ENCODE assay signal across 15 mouse cellular contexts in the genomic region with DNA sequence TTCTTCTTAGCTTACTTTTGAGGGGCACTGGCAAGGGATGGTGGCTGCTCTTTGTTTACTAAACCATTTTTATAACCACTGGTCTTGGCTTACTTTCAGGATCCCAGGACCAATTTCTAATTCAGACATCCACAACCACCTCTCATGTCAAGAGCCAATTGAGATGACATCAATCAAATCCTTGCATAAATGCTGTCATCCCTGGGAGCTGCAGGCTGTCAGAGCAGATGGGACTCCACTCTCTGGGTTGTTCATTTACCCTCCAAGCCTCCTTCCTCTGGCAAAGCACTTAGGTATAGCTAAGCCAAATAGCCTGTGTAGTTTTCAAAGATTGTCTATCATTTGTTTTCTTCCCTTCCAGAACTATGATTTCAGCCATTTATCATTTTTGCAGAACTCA.
DNase-seq lines count a peak whose midpoint lies in the region; ATAC-seq and TF ChIP-seq lines count a peak whose summit lies in the region.
"Had no signal": no experiment of that assay in that cellular context is flagged by ENCODE, and none has a peak within 500 bp of the region (broad histone marks: within the 10 kb centered on the region; RNA-seq: fewer than 3 reads in every experiment).

No protein-coding gene starts in this region.

- no peak overlapping the region for H3K4me2 ChIP-seq in heart, embryonic 11.5 days
- H3K4me2 ChIP-seq in midbrain, embryonic 15.5 days = no peak overlapping the region
- H3K4me2 ChIP-seq in midbrain, embryonic 16.5 days (ENCODE audit: low read length) = no peak overlapping the region
- no peak overlapping the region for H3K4me2 ChIP-seq in forebrain, postnatal 0 days (ENCODE audit: low read depth)
- H3K4me2 ChIP-seq: liver, embryonic 15.5 days had no signal

- H3K36me3 ChIP-seq in heart, embryonic 11.5 days (ENCODE audit: control insufficient read depth, insufficient read depth, low read length) = no peaks in the 10 kb centered on the region
- no peaks in the 10 kb centered on the region for H3K36me3 ChIP-seq in midbrain, embryonic 15.5 days (replicated peaks)
- H3K36me3 ChIP-seq in midbrain, embryonic 16.5 days (ENCODE audit: control insufficient read depth, insufficient read depth, low read length) = no peaks in the 10 kb centered on the region
- no peaks in the 10 kb centered on the region for H3K36me3 ChIP-seq in forebrain, postnatal 0 days (ENCODE audit: insufficient read depth)
- H3K36me3 ChIP-seq: liver, embryonic 15.5 days had no signal

- no peak overlapping the region for H3K4me3 ChIP-seq in heart, embryonic 11.5 days (ENCODE audit: low read depth, low read length)
- no peak overlapping the region for H3K4me3 ChIP-seq in midbrain, embryonic 15.5 days
- no peak overlapping the region for H3K4me3 ChIP-seq in midbrain, embryonic 16.5 days (ENCODE audit: low read depth, low read length)
- H3K4me3 ChIP-seq in forebrain, postnatal 0 days (ENCODE audit: low read depth, low read length) = no peak overlapping the region
- H3K4me3 ChIP-seq: heart, adult 2 months; liver, embryonic 15.5 days had no signal

- no peaks in the 10 kb centered on the region for H3K9me3 ChIP-seq in heart, embryonic 11.5 days (replicated peaks; ENCODE audit: control insufficient read depth, low read length)
- H3K9me3 ChIP-seq in midbrain, embryonic 15.5 days = peaks cover 2% of the 10 kb centered on the region; the same call in 1 of the 2 replicates
- H3K9me3 ChIP-seq in midbrain, embryonic 16.5 days (replicated peaks; ENCODE audit: control insufficient read depth, low read length, poor library complexity, severe bottlenecking) = no peaks in the 10 kb centered on the region
- peaks cover 4% of the 10 kb centered on the region; the same call in 1 of the 2 replicates for H3K9me3 ChIP-seq in forebrain, postnatal 0 days (ENCODE audit: low read length)
- H3K9me3 ChIP-seq: liver, embryonic 15.5 days had no signal

- H3K27me3 ChIP-seq in heart, embryonic 11.5 days (ENCODE audit: control insufficient read depth, insufficient read depth, low read length) = no peaks in the 10 kb centered on the region
- no peaks in the 10 kb centered on the region for H3K27me3 ChIP-seq in midbrain, embryonic 15.5 days (replicated peaks)
- H3K27me3 ChIP-seq in midbrain, embryonic 16.5 days (ENCODE audit: control insufficient read depth, insufficient read depth, low read depth, low read length) = no peaks in the 10 kb centered on the region
- H3K27me3 ChIP-seq in forebrain, postnatal 0 days (ENCODE audit: insufficient read depth, low read length) = no peaks in the 10 kb centered on the region
- H3K27me3 ChIP-seq: liver, embryonic 15.5 days had no signal

- TF ChIP-seq CTCF in forebrain, postnatal 0 days (IDR thresholded peaks at IDR 0.05; ENCODE audit: low read depth) = no peak

- no peak for ATAC-seq in heart, embryonic 11.5 days (replicated peaks; ENCODE audit: insufficient number of reproducible peaks, low FRiP score, low TSS enrichment)
- ATAC-seq in midbrain, embryonic 15.5 days (replicated peaks) = 0 out of 2 replicates have a peak, but pooled peaks have one; percentile 30
- ATAC-seq in midbrain, embryonic 16.5 days = no peak
- ATAC-seq in forebrain, postnatal 0 days = peak; percentile 84
- ATAC-seq: lung, postnatal 0 days had no signal

- no peak overlapping the region for H3K9ac ChIP-seq in heart, embryonic 11.5 days (ENCODE audit: low read depth, low read length)
- no peak overlapping the region for H3K9ac ChIP-seq in midbrain, embryonic 15.5 days
- H3K9ac ChIP-seq in midbrain, embryonic 16.5 days (ENCODE audit: low read depth, low read length) = no peak overlapping the region
- H3K9ac ChIP-seq in forebrain, postnatal 0 days = no peak overlapping the region
- H3K9ac ChIP-seq: liver, embryonic 15.5 days had no signal

- no peak overlapping the region for H3K27ac ChIP-seq in heart, embryonic 11.5 days (ENCODE audit: low read depth, low read length)
- H3K27ac ChIP-seq in midbrain, embryonic 15.5 days = no peak overlapping the region
- H3K27ac ChIP-seq in midbrain, embryonic 16.5 days (ENCODE audit: low read length) = no peak overlapping the region
- H3K27ac ChIP-seq in forebrain, postnatal 0 days (ENCODE audit: low read depth, low read length) = no peak overlapping the region
- H3K27ac ChIP-seq: heart, adult 2 months; liver, embryonic 15.5 days had no signal

- DNase-seq in heart, adult 11 months = peak; percentile 81
- DNase-seq in forebrain, postnatal 0 days = peak; percentile 19
- DNase-seq in layer of hippocampus, postnatal 36 days = peak; percentile 2 to 6
- no peak for DNase-seq in kidney, postnatal 36 days
- DNase-seq: adrenal gland, postnatal 10 days; cerebellum, postnatal 25 days; heart, adult 2 months; kidney, adult 2 months; kidney, postnatal 25 days; right cerebral cortex, adult 18-20 months had no signal

- no peaks in the 10 kb centered on the region for H3K4me1 ChIP-seq in heart, embryonic 11.5 days (ENCODE audit: control insufficient read depth, insufficient read depth, low read length)
- no peaks in the 10 kb centered on the region for H3K4me1 ChIP-seq in midbrain, embryonic 15.5 days
- H3K4me1 ChIP-seq in midbrain, embryonic 16.5 days (ENCODE audit: control insufficient read depth, insufficient read depth, low read length) = no peaks in the 10 kb centered on the region
- H3K4me1 ChIP-seq in forebrain, postnatal 0 days (ENCODE audit: insufficient read depth) = no peaks in the 10 kb centered on the region
- H3K4me1 ChIP-seq: liver, embryonic 15.5 days had no signal

Comparison
In these comparisons a context has a peak if more than half of its experiments do, and no peak if none do; other contexts are left out.
1. ATAC-seq: peak in midbrain, embryonic 15.5 days (single experiment) and forebrain, postnatal 0 days (single experiment); none in heart, embryonic 11.5 days (single experiment) and midbrain, embryonic 16.5 days (single experiment).
2. DNase-seq: peak in heart, adult 11 months (single experiment), forebrain, postnatal 0 days (single experiment) and layer of hippocampus, postnatal 36 days (2 of 2); none in kidney, postnatal 36 days (0 of 2).